Mouse (Mus musculus): ENCODE data around the gene Gpr137.

Gpr137 gene

DNA sequence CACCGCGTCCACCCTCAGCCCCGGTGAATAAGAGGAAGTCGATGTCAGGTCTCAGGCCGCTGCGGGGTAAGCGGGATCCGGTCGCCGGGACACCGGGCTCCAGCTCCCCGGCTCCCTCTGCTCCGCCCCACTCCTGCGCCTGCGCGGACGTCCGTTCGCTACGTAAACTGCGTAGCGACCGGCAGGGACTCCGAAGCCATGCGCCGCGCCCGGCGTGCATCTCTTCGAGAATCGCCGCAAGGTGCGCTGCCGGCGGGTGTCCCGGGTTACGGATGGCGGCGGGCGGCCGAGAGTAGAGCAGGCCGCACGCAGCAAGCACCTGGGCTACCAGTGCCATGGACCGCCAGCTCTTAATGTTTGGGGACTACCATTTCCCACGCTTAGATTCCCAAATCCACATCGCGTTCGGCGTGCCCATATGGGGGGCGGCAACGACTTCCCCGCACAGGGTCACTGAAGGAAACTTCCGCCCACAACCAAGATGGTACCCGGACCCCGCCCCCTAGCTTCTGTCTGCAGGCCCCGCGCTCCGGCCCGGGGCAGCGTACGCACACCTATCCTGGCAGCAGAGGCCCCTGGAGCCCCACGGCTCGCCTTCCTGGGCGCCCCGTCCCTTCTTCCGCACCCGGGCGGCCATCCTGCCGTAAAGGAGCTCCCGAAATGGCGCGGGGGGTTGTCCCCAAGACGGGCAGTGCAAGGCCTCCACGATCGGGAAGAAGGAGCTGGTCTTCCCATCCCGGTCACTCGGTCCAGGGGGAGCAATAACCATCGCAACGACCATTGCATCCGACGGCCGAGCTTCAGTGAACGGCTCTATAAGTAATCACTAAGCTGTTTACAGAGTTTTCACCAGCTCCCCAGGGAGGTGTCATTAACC, 670 bp downstream of the Gpr137 start, which contains the start of gene Bad:
Bad (plus strand) TSS at position 490 of the 877 bp plus-strand sequence.
- peak; percentile 95 for DNase-seq (ENCODE audit: low spot score)

DNA sequence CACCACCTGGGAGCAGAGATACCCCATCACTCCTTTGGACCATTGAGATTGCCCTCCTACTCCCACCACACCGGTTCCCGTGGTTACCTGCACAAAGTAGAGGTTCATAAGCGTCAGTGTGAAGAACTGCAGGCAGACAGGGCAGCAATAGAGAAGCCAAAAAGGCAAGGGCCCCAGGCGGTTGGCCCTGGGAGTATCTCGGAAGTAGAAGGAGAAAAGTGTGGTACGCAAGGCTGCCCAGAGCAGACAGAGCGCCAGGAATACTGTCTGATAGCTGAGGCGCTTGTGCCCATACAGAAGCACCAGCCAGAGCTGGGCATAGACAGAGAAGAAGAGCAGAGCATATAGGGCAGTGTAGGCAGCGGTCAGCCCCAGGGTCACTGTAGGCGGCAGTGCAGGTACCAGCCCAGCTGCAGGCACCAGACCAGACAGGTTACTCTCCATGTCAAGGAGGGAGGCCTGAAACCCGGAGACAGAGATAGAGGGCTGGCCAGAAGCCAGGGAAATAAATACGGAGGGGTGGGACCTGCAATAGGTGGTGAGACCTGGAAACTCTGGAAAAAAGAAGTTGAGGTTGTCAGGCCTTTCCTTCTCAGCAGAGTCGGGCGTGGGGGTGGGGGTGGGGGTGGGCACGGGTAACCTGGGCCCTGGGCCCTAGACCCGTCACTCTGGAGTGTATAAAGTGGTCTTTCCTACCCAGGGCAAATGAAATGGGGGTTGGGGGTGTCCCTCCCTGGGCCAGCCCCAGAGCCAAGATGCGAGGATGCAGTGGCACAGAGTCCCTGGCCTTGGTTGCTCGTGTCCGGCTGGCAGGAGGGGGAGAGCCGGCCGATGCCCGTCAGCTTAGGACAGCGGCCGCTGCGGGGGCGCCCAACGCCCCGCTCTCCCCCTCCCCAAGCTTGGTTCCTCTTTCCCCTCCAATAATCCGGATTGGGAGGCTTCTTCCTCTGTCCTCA, 1.6 kb downstream of the Gpr137 start:
- DNase-seq (ENCODE audit: low spot score) = no peak

DNA sequence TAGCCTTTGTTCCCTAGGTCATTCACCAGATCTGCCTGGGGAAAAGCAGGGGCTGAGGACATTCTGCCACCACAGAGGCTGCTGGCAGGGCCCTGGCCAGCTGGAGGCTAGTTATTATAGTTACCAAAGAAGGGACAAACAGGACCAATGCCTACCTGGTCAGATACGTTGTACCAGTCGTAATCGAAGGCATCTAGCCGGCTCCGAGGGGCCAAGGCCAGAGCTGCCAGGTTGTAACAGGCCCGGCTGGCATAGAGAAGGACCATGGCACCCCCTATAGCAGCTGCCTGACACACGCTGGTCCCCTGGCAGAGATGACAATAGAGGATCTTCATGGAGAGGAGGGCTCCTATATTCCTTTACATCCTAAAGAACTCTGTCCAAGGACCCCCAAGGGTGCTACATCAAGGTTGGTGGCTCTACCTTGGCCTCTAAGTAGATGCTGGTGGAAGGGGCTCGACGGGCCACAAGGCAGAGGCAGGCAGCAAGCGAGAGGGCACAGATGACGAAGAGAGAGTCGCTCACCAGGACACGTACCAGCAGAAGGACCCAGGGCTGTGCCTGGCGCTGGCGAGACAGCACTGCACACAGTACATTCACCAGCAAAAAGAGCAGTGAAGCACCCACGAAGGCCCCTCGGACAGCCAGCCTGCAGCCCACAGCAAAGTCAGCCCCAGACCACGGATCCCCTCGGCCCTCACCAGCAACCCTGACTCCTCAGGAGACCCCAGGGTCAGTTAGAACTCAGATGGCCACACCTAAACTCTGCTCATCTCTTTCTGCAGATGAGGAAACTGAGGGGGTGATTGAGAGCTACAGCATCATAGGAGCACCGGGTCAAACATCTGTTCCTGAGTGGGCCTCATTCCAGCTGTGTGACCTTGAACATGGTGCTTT, 2.9 kb downstream of the Gpr137 start:
- no peak for DNase-seq (ENCODE audit: low spot score)

DNA sequence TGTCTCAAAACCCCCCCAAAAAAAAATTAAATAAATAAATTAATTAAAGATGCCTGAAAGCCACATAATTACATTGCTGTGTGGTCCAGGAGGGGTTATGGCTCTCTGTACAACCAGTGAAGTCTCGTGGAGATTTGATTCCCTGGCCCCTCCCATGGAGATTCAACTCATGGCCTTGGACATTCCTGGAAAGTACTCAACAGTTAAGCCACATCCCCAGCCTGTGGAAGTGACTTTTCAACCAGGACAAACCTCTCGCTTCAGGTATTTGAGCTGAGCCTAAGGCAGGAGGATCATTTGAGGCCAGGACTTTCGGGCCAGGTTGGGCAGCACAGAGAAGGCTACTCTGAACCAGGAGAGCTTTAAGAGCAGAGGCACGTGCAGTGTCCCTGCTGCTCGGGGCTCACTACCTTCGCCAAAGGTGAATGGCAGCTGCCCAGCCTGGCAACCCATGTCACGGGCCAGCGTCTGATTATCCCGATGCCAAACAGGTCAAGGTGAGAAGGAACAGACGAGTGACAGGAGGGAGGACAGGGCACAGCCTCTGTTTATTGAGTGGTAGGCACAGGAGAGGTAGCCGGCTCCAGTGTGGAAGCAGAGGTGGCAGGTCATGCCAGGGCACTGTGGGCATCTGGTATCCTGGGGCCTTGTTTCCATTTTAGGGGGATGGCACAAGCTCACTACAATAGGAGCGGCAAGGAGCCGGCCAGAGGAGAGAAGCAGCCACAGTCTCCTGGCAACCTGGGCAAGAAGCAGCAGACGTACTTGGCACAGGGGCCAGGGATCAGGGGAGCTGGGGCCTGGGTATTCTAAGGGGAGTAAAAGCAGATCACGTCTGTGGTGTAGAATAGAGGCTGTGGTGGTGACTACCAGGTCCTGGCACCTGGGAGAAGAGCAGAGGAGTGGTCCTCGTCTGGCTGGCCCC, 4.5 kb downstream of the Gpr137 start:
- no peak for DNase-seq (ENCODE audit: low spot score)

DNA sequence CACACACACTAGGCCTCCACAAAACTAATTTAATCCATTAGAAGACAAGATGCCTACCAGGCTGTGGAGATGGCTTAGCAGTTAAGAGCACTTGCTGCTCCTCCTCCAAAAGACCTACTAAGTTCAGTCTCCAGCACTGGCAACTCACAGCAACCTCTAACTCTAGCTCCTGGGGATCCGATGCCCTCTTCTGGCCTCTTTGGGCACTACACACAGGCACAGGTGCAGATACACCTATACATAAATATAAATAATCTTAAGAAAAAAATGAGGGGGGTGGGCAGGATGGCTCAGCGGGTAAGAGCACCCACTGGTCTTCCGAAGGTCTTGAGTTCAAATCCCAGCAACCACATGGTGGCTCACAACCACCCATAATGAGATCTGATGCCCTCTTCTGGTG, 6.0 kb downstream of the Gpr137 start:
- no peak for DNase-seq (ENCODE audit: low spot score)

DNA sequence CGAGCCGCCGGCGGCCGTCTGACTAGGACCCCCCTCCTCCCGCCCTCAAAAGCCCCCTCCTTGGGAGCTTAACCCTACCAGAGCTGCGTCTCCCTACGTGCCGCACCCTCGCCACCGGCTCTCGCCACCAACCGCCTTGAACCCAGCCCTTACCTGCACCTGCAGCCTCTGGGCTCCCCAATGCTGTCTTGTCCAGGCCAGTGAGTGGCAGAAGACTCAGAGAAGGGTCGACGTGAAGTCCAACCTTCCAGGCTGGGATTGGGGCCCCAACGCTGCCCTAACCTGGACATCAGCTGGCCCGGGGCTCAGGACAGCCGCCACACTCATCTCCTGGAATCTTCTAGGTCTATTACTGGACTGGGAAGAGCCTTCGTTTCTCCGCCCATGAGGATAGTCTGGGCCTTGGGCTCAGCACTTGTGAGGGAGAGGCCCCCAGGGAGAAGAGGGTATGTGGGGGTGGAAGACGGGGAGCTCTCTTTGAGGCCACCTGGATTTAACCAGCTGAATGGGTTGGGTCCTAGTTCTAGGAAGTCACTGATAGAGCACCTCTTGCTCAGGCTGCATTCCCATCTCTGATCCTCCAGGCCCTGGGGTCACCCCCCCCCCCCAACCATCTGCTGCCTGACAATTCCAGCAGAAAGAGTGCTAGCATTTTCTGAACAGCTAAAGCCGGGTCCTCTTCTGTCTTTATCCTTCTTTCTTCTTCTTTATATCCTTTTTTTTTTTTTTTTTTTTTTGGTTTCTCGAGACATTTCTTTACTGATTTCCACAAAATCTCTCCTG, 7.9 kb downstream of the Gpr137 start, which contains the start of gene Kcnk4:
Kcnk4 (minus strand) TSS at position 321 of the 783 bp plus-strand sequence.
- DNase-seq (ENCODE audit: low spot score) = no peak

DNA sequence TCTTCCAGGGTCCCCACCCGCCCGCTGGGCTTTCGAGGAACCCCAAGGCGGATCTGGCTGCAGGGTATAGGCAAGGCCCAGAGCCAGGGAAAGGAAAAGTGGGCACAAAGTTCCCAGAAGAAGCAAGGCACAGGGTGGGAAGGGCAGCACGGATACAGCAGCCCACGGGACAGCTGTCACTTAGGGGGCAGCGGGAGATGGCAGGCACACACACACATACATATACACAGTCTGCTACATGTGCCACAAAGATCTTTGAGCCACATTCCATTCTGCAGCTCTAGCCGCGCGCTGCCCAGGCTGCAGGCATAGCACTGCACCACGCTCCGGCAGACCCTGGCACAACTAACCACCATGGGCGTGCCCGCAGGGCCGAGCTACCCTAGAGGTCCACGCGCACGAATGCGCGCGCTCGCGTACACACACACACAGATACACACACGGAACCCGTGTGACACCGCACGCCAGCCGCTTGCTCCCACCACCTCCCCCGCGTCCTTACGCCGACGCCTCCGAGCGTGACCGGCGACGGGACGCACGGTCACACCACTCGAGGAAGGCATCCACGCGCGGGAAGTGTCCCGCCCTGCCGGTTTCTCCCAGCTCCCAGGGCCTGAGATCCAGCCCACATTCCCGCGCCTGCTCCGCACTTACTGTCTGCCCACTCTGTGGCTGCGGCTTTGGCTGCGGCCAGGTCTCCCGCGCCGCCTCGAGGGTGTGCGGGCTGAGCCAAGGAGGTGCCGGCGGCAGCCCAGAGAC, 8.7 kb downstream of the Gpr137 start:
- no peak for DNase-seq (ENCODE audit: low spot score)

DNA sequence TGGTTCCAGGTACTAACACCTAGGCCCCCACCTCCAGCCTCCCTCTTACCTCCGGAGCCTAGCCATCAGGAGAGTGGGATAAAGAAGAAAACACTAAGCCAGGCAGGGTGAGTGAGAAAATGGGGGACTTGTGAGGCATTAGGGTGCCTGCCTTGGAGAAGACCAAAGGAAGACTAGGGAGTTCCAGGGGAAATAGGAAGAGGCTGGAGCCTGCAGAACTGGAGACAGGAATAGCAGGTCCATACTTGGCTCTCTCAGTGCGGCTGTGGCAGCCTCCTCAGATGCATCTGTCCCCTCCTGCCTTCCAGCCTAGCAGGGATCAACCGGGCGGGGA, 9.2 kb downstream of the Gpr137 start:
- DNase-seq (ENCODE audit: low spot score) = no peak

DNA sequence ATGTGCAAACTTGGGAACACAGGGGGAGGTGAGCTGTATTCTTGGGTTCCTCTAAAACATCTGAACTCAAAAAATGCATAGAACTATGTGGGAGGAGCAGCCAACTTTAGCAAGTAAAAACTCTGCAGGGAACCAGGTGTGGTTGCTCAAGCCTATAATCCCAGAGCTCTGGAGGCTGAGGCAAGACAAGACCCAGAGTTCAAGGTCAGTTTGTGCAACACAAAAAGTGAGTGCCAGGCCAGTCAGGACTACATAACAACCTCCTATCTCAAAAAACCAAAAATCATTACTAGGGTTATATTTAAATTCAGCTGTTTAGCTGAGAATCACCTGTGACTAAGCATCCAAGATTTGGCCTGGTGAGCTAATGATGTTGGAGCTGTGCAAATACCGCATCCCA, 10.3 kb downstream of the Gpr137 start:
- no peak for DNase-seq (ENCODE audit: low spot score)

DNA sequence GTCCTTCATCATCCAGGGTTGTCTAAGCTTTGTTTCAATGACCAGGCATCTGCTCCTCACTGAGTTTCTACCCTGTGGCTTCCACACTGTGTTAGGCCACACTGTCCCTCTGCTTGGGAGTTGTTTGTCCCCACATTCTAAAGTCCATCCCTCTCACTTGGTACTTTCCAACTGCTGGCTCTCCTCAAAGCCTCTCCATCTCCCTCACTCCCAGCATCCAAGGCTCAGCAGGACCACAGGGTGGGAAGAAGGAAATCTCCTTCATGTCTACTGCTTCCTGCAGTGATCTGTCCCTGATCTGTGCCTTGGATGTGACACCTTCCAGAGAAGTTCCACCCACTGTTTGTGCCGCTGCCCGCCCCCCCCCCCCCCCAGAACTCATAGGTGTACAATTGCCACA, 11.3 kb downstream of the Gpr137 start:
- DNase-seq (ENCODE audit: low spot score) = no peak

DNA sequence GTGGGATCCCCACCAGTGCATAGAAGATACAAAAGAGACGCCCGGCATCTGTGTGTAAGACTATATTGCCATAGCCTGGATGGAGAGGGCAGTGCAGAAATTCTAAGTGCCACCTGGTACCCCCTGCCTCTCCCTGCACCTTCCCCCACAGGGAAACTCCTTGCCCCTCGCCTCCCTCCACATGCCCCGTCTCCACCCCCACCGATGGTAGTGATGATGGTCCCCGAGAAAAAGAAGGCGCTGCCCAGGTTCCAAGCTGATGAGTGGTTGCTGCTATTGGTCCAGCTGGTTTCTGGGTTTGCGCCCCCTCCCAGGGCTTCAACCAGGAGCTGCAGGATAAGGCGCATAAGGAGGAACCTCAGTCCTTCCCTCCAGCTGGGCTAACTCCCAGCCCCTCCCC, 14.2 kb downstream of the Gpr137 start:
- DNase-seq (ENCODE audit: low spot score) = no peak

DNA sequence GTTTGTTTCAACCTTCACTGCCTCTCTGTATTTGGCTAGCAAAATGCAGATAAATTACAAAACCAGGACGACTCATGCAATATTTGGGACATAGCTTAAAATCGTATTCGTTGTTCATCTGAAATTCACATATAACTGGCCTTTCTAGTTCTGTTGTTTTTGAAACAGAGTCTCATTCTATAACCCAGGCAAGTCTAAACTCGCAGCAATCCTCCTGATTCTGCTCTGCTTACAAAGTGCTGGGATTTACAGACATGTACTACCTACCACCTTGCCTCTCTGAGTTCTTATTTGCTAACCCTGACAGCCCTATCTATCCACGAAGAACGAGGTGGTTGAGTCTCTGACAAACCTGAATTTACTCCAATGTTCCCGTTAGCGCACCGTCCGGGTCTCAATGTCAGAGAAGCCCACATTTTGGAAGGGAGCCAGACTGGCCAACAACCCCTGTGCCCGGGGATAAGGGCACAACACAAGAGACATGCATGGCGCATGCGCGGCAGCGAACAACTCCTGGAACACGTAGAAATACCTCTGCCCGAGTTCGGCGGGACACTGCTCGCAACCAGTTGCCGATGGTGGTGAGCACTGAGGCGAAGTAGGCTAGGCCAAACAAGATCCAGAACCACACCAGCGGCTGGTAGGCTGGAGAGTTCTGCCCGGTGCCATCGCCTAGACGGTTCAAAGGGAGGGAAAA, 15.6 kb downstream of the Gpr137 start:
- no peak for DNase-seq (ENCODE audit: low spot score)

DNA sequence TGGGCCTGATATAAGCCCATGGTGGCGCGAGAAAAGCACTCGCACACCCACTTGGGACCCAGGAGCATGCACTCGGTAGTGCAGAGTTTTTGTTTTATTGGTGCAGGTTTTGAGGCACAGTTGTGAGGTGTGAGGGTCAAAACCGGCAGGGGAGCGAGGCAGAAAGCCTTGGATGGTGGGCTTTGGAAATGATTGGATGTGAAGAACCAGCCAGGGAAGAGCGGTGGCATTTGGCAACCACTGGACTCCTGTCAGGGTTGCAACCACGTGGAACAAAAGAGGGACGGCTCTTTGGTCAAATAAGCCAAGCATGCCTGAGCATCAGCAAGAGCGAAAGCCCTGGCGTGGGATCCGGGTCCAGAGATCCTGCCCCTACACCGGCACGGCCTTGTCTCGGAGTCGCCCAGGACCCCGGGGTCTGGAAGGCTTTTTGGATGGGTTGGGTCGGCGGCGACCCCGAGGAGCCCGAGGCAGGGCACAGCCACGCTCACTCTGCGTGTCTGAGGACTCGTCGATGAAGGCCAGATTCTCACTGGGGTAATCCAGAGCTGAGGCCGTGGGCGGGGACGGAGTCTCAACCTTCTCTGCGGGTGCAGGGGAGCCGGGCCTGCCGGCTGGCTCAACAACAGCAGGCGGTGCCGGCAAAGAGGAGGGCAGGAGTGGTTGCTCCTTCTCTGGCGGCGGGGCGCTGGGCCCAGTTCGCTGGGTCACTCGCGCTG, 16.5 kb downstream of the Gpr137 start:
- DNase-seq (ENCODE audit: low spot score) = no peak

DNA sequence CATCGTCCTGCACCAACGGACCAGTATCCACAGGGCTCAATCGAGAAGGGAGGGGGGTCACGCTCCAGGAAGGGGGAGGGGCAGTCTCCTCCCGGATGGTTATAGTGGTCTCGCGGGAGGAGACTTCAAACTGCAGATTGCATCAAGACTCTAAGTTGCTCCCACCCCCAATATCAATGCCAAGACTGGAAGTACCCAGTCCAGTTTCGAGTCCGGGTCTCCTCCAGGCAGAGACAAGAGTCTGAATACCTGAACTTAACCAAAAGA, 17.0 kb downstream of the Gpr137 start, which contains the start of gene Catsperz:
Catsperz (minus strand) TSS at position 74 of the 267 bp plus-strand sequence.
- no peak for DNase-seq (ENCODE audit: low spot score)

DNA sequence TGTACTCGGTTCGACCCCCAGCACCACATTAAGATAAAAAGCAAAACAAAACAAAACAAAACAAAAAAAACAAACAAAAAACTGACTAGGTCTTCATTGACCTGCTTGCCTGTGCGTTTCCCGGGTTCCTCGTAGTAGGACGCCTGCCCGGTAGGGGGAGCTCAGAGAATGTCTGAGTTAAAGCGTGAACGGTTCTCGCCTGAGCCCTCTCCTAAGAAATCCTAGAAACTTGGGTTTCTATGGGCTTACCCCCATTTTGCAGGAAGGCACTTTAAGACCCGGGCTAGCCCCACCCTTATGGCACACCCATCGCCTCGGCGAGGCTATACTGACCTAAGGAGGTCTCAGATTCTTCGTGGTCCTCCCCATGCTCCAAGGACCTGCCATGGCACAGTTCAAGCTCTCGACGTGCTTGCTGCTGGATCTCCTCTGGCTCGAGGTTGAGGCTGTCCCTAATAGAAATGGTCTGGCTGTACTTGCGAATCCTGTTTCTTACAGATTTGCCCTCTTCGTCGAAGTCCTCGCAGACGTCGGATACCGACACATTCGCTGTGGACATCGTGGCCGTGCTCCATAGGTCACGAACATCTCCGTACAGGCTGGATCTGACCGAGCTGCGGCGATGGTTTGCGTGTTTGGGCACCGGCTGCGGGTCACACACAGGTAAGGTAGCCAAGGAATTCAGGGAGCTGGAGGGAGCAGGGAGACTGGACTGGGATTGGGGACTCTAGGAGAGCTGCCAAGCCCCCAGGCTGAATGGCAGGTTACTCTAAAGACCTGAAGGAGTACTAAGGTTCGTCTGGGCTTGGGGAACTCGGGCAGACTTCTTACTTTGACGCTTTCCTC, 17.6 kb downstream of the Gpr137 start:
- DNase-seq (ENCODE audit: low spot score) = peak; percentile 81

DNA sequence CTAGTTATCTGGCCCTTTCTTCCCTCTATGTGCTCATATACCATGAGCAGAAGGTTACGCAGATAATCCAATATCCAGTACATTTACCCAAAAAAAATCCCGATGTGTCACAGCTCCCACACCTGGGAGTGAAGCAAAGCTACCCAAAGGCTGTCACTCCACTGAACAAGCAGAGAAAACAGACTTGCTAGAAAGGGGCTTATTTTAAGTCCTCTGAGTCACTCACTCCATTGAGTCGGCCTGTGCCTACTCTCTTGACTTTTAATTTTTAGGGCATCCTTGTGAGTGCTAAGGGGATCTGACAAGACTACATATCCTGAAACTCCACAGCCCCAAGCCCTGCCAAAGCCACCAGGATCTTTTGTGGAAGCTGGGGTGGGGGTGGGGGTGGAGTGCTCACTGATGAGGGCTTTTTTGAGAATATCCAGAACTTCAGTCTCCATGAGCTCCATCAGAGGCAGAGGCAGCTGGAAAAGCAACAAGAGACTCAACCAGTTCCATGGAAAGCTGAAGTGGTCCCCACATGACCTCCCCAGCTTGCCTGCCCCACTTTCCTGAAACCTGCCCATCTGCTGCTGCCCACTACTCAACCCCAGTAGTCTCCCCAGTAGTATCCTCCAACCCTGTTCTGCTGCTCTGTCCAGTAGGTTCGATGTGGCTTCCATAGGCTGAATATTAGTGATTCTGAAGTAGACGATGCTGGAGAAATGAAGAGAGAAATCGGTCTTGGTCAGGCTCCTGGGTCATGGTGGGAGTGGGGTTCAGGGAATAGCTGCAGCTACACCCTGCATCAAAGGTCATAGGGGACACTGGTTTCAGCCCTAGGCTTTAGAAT, 19.2 kb downstream of the Gpr137 start:
- DNase-seq (ENCODE audit: low spot score) = no peak

All from ovary, postnatal 14 days (tissue).